In the genomic region with DNA sequence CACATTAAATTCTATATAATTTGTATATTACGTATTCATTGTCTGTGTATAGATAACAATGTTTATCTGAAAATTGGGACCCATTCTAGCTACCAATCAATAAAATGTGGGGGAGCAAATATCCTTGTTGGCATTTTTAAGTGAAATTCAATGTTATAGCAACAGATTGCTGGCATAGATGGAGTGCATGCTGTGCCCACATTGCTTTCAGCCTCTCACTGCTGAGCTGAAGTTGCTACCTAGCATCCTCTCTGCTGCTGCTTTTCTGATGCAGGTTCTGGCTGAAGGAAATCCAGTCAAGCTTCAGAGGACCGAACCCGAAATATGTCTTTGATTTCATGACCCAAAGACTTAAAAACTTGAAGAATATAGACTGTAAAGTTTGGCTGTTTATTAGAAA, we compare ENCODE assay signal across 19 mouse cellular contexts.
"Had no signal": no experiment of that assay in that cellular context is flagged by ENCODE, and none has a peak within 500 bp of the region (broad histone marks: within the 10 kb centered on the region; RNA-seq: fewer than 3 reads in every experiment).

No protein-coding gene starts in this region.

- H3K4me3 ChIP-seq: kidney, embryonic 15.5 days; limb, embryonic 12.5 days; limb, embryonic 15.5 days; megakaryocyte, embryonic 14.5 days; midbrain, embryonic 10.5 days; midbrain, embryonic 13.5 days; myocyte; neural tube, embryonic 13.5 days had no signal

- H3K36me3 ChIP-seq: kidney, embryonic 15.5 days; limb, embryonic 12.5 days; limb, embryonic 15.5 days; midbrain, embryonic 10.5 days; midbrain, embryonic 13.5 days; neural tube, embryonic 13.5 days had no signal

- H3K27ac ChIP-seq: kidney, embryonic 15.5 days; limb, embryonic 12.5 days; limb, embryonic 15.5 days; liver, embryonic 14.5 days; midbrain, embryonic 10.5 days; midbrain, embryonic 13.5 days; neural tube, embryonic 13.5 days; stomach, postnatal 0 days had no signal

- DNase-seq: kidney, adult 11 months; kidney, adult 8-10 months; kidney, postnatal 10 days; kidney, postnatal 36 days; liver, postnatal 0 days; lung, embryonic 14.5 days; retina, postnatal 1 day; right cerebral cortex, postnatal 25 days; thymus, postnatal 25 days had no signal
